Mouse (Mus musculus) erythroid progenitor cell, adult 5-6 weeks (primary cell): Measurements from ENCODE around the gene Nxpe4. TPM values are rescaled to one million over a fixed set of nuclear protein-coding genes. Genes with fewer than 3 reads are reported as not detected.
"Not testable (repeated sequence)": the region's sequence is repeated elsewhere in the genome, so short reads cannot be mapped to it uniquely, and the experiment has no call there.

Experiments used
- ATAC-seq: replicated peaks from 2 replicates; pipeline ENCODE4 v1.8.0; 2016; ENCODE audit warnings: moderate number of reproducible peaks, mild to moderate bottlenecking, moderate TSS enrichment, inconsistent platforms; ENCODE audit not compliant: poor library complexity, low FRiP score, severe bottlenecking
- total RNA-seq, 2 experiments: library from RNA; stranded (forward) in 1 of 2; stranded (reverse) in 1 of 2; fragments of 150-400 nt in 1 of 2; fragments of 186-747, 209-891 nt in 1 of 2; gene quantifications; 2 replicates each; pipeline versions ENCODE4 v1.2.3 to v1.2.4; 2015 to 2017; ENCODE audit warnings: low replicate concordance in 2 of 2

Nxpe4 gene
- total RNA-seq, 2 experiments from 2014 or later, result 35.1 to 53.2 TPM

GRCm38 (mm10) chr9:48303564-48303963 lies 141.7 kb downstream of the Nxpe4 start:
- ATAC-seq, result not testable (repeated sequence)

GRCm38 (mm10) chr9:48311241-48311640 lies 149.4 kb downstream of the Nxpe4 start:
- no peak for ATAC-seq

GRCm38 (mm10) chr9:48314194-48314593 lies 152.4 kb downstream of the Nxpe4 start:
- no peak for ATAC-seq

DNA sequence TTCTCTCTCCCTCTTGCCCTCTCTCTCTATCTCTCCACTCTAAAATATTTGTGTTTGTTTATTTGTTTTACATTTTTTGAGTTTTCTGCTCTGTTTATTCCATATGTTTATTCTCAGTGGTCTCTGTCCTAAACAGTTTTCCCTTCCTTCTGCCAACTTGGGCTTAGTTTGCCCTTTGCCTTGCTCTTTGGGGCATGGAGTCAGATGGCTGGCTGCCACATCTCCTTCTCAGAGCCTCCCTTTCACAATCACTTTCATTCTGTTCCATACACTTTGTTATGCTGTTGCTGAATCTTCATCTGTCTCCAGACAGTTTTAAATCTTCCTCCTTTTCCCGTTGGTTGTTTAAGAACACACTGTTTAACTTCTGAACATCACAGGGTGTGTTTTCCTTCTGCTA lies 154.0 kb downstream of the Nxpe4 start:
- ATAC-seq, result no peak

DNA sequence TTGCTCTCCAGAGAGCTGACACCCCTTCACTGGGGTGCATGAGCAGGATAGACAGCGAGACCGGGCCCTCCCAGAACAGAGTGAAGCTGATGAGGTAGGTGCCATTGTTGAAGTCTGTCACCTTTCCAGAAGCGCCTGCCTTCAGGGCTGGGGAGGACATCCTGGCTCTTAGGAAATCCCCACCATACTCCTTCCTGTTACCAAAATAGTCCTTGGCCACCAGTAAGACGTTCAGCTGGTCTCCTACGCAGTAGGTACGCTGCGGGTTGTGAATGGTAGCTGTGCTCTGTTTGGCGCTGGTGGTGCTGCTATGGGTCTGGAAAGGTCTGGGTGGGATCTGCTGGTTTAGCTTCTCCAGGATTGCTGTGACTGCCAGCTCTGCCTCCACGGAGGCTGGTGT lies 164.5 kb downstream of the Nxpe4 start:
- ATAC-seq, result no peak

GRCm38 (mm10) chr9:48329597-48329996 lies 167.8 kb downstream of the Nxpe4 start:
- no peak for ATAC-seq

DNA sequence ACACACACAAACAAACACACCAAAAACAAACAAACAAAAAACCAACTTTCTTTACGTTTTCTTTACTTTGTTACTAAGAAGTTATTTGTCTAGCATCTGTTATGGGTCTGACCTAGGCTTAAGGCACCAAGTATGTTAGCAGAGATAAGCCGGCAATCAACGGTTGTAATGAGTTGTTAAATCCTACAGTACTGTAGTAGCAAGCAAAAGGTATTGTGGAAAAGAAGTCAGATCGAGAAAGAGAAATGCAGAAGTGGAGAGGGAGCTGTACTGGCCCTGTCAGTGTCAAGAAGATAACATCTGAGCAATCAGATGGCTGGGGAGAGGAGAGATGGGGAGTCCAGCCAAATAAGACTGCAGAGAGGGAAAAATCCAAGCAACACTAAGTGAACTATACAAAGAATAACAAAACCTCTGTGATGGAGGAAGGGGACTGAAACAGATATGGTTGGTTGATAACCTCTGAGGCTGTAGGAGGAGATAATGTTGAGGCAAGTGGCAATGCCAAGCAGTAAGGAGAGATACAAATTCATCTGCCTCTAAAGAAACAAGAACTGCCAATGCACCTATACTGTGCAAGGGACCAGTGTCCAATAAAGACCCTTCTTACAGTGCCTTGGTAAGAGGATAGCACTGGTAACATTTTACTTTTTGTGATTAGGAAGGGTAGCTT lies 177.1 kb downstream of the Nxpe4 start:
- peak; percentile 43 for ATAC-seq

DNA sequence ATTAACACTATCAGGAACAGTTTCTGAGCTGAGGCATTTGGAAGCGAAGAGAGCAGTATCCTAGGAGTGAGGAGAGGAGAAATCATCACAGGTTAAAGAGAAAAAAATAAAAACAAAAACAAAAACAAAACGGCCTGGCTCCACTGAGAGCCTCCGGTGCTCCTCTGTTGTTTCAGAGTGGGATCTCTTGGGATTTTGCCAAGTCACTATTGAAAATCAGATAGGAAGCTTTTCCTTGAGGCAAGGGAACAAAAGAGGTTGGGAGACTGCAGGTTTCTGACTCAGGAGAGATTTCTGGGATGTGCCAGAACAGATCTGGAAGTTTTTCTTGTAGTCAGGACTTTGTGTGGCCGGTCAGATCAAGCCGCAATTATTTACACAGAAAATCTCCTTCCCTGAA lies 177.7 kb downstream of the Nxpe4 start:
- ATAC-seq, result 0 out of 2 replicates have a peak, but pooled peaks have one; percentile 17

- peak; percentile 87 for ATAC-seq
Observed at GRCm38 (mm10) chr9:48340708-48341380, 179.0 kb downstream of the Nxpe4 start.

DNA sequence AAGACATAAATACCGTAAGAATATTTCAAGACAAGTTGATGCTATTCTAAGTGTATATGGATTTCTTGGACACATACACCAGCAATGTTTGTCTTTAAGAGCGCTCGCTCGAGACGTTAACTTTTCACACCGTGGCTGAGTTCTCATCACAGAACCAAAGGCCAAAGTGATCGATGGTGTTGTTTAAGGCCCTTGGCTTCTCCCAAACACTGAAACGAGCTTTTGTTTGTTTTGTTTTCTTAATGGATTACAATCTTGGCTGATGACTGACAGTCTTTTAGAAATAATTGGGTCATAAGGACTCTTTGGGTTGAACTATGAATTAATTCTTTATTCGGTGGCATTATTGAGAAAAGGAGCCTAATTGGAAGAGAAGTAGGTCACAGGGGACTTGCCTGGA lies 183.6 kb downstream of the Nxpe4 start:
- ATAC-seq, result no peak

DNA sequence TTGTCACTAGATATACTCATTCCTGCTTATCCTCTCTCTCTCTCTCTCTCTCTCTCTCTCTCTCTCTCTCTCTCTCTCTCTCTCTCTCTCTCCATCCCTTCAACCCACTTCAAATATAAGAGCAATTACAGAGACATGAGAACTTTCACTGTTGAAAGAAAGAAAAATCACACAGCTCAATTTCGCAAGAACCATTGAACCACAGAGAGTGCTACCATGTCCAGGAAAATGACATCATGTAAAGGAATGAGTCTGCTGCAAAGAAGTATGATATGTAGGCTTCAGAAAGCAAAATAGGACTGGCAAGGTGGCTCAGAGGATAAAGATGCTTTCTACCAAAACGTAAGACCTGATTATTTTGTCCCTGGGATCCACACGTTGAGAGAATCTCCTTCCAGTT lies 184.0 kb downstream of the Nxpe4 start:
- no peak for ATAC-seq

DNA sequence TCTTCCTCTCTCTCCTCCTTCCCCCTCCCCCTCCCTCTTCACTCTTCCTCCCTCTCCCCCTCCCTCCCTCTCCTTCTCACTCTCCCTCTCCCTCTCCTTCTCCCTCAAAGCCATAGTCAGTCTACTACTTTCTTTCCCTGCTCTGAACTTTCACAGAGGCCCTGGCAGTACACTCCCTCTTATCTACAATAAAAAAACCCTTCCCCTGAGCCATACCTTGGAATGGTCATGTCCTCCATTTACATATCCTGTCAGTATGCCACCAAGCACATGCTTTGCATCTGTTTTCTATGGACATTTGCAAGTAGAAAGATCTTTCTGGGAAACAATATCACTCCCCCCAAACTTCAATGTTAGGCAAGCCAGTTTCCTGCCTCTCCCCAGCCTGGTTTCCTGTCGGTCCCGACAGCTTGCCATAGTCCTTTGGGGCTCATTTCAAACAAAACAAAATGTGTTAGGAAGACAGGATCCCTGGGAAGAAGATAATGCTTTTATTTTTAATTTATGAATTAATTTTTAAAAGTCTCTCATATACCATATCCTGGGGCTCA lies 191.4 kb downstream of the Nxpe4 start, which contains the start of gene Nxpe2:
Gene Nxpe2, minus strand, starts transcription at position 307 of the 551 bp plus-strand sequence.
- ATAC-seq, result no peak

- ATAC-seq, result 0 out of 2 replicates have a peak, but pooled peaks have one; percentile 4
Observed at GRCm38 (mm10) chr9:48354122-48354521, 192.3 kb downstream of the Nxpe4 start.

- peak; percentile 87 for ATAC-seq
Observed at GRCm38 (mm10) chr9:48354793-48355192, 193.0 kb downstream of the Nxpe4 start.

GRCm38 (mm10) chr9:48357097-48357496 lies 195.3 kb downstream of the Nxpe4 start:
- no peak for ATAC-seq

- peak; percentile 38; the same call in 1 of the 2 replicates for ATAC-seq
Observed at GRCm38 (mm10) chr9:48360826-48361225, 199.0 kb downstream of the Nxpe4 start.

DNA sequence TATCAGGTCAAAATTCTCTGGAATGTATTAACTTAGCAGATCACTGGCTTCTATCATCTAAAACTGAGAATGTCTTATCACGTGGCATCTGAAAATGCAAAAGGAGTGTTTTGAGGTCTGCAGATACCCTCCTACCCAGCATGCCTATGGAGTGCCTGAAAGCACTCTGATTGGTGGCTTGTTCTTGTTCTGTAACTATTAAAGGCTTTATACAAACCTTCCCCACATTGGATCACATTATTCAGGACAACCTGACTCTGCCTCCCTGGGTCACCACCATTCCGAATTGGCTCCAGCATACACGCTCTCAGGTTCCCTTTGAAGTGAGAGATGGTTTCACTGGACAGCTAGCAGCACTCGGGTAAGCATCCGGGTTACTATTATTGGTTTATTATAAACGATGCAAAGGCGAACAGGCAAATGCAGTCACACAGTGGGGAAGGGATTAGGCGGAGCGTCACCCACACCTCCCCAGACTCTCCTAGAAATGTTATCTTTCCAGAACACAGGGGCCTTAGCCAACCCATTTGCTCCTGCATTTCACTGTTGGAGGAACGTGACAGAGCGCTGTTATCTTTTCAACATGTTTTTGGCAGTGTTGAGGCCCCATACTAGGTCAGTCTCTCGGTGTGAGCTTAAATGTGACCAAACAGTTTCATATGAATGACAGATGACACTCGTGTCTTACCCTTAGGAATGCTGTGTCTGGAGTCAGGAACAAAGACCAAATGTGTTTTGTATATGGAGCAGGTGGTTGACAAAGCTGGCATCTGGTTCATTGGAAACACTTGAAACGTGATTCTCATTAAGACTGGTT lies 200.2 kb downstream of the Nxpe4 start:
- peak; percentile 88 for ATAC-seq

DNA sequence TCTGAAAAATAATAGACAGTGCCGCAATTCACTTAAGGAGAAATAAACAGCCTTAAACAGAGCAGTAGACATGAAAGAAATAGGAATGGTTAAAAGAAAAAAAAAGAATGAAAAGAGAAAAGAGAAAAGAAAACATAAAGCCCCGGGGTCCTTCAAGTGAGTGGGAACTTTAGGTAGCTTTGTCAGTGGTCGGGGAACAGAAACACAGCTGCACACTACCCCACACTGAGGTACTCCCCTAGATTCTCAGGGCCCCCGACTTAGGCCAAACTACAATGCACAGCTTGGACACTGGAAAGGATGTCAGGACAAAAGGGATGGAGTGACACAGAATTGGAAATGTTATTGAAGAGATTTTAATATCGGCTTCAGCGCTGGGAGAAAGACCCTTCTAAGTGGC lies 200.9 kb downstream of the Nxpe4 start:
- ATAC-seq, result no peak

DNA sequence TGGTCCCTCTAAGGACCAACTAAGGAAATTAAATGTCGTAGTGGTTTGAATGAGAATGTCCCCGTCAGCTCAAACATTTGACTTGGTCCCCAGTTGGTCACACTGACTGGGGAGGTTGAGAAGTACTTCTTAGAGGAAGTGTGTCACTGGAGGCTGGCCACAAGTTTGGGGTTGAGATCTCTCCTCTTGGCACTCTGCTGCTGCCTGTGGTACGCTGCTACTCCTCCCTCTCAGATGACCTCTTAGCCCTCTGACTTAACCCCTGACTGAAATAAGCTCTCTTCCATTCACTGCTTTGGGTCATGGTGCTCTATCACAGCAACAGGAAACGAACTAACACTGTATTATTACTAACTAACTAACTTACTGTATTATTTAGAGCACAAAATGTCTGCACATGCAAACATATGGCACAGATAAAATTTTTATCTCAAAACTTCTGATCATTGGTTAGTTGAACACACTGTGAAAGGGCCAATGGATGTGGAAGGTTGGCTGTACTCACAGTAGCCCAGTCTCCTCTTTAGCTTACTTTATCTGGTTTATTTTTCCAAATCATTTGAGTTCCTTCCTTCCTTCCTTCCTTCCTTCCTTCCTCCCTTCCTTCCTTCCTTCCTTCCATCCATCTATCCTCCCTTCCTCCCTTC lies 211.5 kb downstream of the Nxpe4 start:
- peak; percentile 88 for ATAC-seq

- ATAC-seq, result peak; percentile 67
Observed at GRCm38 (mm10) chr9:48374357-48374756, 212.5 kb downstream of the Nxpe4 start.
